Mouse (Mus musculus) spleen, postnatal 4 days (tissue): Measurements from ENCODE around the gene Esrrg.

Experiments used
- DNase-seq, 2 experiments: peaks; one replicate each; pipeline ENCODE4 v3.0.0; 2022; ENCODE audit warnings: low spot score in 2 of 2

Esrrg gene

DNA sequence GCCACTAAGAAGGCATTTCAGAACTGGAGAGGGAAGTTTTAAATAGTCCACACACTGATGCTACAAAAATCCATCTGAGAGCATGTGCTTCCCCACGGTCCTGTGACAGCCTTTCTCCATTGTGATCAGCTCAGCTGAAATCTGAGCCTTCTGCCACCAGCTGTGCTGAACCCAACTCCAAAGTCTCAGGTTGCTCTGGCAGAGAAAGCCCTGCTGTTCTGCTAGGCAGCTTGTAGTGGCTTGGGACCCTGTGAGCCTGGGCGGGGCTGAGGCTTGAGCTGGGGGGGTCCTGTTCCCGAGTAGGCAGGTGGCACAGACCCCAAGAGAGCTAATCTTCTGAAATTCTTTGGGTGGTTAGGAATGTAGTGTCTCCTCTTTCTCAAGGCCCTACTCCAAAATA, 299.3 kb downstream of the Esrrg start:
- no peak for DNase-seq

DNA sequence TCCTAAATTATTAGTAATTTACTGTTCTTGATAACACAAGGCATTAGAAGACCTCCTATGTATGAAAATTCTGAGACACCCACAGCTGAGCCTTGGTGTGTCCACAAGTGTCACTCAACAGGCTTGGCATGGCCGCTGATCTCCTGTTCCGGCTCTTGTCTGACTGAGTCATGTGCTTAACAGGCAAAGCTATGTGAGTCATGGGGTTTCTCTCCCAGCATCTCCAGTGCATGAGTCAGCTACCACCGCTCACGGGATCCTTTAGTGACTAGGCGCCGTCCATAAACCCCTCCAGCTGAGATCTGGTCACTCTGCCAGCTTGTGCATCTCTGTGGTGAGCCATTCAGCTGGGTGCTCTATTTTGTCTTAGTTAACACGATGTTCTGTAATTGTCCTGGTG, 302.1 kb downstream of the Esrrg start:
- DNase-seq = no peak

DNA sequence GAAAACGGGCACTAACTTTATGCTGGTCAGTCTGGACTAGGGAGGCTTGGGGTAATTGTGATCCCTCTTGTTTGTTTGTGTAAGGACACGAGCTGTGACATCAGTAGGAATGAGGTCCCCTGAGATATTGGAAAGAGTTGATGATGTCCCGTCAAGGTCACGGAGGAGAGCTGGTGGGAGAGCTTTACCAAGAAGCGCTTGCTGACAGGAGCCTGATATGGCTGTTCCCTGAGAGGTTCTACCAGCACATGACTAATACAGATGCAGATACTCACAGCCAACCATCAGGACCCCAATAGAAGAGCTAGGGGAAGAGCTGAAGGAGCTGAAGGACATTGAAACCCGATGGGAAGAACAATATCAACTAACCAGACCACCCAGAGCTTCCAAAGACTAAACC, 302.6 kb downstream of the Esrrg start:
- DNase-seq = no peak

DNA sequence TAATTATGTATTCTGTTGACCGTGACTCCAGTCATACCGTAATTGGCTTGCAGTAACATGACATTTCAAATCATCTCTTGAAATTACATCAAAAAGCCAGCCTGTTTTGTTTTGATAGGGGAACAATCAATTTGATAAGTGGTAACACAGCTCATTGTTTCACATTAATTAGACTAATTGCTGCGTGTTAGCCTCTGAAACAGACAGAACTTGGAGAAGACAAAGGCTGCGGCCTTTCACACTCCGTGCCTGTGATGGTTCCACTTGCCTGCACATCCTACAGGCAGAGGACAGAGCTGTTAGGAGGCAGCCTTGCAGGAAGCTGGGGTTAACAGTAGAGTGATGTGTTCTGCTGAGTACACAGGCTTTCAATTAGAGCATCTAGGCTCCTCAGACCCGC, 309.7 kb downstream of the Esrrg start:
- DNase-seq = no peak

DNA sequence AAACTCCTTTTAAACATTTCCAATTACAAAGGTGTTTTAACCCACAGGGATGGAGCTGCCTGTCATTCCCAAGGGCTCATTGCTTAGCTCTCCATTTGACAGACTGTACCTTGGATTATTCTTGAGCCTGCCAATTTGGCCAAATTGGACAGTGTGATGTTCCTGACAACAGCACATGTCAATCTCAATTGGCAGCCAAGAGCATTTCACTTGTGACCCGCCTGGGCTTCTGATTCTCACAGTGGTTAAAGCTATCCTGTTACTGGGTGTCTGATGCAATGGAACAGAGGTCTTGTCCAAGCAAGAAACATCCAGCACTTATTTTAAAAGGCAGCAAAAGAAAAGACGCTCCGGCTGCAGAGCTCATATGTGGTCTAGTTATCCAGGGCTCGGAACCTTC, 310.3 kb downstream of the Esrrg start:
- no peak for DNase-seq

DNA sequence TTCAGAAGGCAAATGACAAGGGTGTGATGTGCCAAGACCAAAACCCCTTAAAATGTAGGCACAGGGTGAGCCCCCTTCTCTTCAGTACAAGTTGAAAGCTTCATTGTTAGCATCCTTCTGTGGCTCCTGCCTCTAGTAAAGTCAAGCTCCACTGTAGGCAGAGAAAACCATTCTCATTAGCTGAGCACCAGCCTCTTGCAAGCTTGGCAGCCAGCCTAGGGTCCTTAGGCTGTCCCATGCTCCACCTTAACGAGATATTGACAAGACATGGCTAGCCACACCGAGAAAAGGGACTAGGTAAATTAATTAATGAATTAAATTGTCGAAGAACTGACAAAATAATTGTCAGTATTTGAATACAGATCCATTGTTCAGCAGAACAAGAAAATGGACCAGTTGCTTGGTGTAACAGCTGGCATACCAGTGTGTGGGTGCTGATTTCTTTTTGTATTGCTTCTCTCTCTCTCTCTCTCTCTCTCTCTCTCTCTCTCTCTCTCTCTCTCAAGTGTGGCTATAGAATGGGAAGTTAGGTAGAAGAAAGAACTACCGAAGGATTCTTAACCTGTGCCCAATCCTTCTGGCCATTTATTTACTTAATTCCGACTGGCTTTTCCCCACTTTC, 311.7 kb downstream of the Esrrg start:
- DNase-seq = no peak

DNA sequence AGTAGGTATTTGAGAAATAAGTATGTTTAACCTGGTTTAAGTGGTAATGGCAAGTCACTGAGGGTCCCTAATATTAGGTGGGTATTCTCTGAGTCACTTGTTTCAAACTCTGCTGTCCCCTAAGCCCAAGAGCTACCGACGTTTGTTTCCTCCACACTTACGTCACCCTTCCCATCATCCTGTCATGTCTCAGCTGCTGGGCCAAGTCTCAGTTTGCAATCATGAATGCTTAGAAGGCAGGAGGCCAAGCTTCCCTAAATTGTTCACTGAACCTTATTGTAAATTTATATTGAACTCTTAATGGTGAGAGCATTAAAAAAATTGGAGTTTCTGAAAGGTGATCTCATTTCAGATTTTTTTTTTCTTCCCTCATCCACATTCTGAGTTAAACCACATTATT, 322.6 kb downstream of the Esrrg start:
- DNase-seq = no peak

DNA sequence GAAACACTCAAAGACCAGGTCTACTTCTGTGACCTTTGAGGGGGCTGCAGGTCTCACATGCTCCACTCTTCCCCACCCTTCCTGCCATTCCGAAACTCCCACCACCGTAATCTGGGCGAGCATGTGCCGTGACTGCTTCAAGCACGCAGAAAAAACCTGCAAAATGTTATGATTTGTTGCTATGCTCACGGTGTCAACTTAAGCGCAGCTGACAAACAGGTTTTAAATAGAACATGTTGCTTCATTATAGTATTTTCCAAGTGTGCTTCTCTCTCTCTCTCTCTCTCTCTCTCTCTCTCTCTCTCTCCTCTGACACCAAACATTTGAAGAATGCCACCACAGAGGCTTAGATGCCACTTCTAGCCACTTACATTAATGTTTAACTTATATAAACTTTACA, 330.1 kb downstream of the Esrrg start:
- DNase-seq = no peak

DNA sequence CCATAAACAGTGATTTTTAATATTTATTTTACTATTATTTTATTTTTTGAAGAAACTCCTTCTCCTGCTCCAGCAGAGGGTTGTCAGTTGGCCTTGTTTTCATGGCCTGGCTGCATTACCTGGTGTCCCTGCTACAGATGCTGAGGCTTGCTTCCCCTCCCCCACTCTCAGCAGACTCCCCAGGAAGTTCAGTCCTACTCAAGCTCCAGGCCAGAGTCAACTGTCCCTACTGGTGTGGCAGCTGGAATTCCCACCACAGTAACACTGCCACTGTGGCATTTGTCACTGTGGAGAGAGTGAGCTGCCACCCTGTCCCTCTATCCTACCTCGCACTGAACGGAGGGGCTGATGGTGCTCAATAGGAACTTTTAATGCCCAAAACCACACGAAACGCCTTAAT, 330.5 kb downstream of the Esrrg start:
- no peak for DNase-seq

DNA sequence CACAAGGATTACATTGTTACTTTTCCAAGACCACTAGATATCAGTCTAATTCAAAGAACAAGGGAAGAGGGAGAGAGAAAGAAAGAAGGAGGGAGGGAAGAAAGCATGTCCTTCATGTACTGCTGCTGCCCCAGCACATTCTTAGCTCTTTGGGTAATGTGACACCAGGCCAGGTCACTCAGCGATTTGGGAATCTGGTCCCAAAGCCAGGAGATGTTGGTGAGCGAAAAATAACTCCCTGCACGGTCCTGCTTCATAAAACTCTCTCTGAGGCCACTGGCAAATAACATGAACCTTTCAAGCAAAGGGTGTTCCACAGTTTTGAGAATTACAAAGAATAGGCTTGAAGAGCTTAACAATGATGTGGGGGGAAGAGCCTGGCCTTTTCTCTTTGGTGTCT, 342.9 kb downstream of the Esrrg start:
- no peak for DNase-seq

DNA sequence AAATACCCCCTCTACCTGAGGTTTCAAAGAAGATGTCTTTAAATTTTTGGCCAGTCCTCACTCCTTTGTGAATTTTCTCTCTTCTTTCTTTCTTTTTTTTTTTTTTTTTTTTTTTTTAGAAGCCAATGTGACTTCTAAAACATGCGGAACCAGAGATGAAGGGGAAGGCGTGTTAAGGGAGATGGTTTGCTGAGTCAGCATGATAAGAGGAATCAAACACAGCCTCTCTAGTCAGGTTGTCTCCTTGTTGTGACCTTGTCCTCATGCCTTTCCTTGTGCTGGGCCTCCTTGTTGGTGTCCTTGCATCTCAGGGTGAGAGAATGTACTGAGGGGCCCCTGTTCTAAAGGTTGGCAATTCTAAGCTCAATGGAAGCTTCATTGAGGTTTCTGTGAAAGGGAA, 348.1 kb downstream of the Esrrg start:
- DNase-seq = no peak

DNA sequence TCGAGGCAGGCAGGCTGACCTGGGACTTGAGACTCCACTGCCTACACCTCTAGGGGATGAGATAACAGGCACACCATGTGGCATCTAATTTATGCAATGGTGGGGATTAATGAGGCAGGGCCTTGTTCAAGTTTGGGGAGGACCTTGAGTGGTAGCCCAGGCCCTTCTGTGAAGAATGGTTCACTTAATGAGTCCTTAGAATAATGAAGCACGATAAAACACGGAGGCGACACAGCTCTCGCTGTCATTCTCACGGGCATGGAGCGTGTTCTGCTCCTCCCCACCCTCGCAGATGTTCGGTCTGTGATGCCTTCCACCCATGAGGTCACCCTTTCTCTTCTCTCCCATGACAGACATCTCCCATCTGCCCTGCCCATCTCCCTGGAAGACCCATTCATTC, 350.6 kb downstream of the Esrrg start:
- no peak for DNase-seq

DNA sequence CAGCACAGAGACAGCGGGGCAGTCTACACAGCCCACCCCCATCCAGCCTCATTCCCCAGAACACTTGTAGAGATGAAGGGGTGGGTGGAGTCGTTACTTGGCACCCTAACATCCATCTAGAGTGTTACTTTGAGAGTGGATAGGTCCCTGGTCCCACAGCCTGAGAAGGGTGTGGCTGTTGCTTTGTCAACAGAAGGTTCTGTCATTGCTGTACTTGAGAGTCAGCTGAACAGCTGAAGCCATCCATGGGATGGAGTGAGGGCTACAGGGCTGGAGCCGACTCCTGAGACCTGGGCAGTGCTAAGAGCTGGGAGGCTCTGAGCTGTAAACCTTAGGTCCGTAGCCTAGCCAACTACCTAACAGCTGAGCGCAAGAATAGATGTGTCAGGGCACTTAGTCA, 352.9 kb downstream of the Esrrg start:
- no peak for DNase-seq

DNA sequence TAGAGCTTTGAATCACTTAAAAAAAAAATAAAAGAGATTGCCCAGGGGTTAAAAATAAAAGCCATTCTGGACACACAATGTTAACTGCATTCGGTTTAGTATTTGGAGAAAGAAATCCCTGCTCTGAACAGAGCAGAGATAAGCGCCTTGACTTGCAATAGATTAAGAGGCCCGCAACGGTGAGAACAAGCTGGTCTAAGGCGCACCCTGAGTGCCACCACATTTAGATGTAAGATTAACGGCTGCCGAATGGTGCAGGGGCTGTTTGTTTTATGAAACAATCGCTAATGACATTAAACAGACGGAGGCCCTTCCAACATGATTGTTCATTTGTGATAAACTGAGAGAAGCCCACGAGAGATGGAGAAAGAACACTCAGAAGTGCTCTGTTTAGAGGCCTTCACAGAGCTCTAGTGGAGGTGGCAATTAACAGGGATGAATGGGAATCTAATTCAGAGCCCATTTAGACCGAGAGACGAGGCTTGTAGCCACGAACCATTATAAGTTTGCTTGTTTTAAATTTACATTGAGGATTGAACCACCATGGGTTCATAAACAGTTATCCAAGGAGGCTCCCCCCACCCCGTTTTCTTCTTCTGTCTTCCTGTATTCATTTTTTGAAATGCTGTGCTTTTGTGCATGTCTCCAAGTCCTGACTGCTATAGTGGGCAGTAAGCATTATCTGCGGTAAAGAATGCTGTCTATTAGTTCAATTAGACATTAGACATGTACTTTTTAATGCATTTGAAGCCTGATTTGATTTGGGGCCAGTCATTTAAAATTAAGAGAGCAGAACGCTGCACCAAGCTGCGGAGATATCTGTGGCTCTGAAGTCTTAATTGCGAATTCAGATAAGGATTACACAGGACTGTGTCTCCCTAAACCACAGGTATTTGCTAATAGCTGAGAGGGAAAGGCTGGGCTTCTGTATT, 356.5 kb downstream of the Esrrg start:
- no peak for DNase-seq

DNA sequence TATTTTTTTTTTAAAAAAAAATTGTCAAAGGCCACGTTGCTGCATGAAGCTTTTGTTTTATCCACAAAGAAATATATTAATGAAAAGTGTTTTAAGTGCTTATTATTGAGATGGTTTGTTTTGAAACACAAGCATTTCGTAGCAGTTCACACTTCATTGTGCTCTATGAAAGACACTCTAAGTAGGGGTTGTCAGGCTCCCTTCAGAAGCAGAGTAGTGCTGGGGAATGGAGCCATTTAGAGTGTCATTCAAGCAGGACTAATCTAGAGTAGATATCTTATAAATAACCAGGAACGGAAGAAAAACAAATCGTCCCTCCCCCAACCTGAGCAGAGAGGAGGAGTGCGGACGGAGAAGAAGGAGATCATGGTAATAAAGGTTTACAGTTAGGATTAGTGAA, 357.3 kb downstream of the Esrrg start:
- DNase-seq = no peak

DNA sequence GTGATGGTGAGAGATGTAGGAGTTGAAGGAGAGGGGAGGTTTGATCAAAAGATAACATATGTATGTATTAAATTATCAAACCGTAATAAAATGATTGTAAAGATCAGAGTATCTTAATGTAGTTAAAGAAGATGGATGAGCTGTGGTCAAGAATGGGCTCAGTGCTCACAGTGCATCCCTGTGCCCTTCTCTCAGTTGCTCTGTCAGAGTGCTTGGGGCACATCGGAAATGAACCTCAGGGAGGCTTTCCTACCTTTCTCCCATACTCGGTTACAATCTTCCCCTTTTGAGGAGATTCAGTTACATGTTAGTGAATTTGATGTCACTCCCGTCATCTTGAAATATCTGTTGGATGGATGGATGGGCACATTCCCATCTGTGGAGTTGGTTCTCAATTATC, 359.8 kb downstream of the Esrrg start:
- no peak for DNase-seq

DNA sequence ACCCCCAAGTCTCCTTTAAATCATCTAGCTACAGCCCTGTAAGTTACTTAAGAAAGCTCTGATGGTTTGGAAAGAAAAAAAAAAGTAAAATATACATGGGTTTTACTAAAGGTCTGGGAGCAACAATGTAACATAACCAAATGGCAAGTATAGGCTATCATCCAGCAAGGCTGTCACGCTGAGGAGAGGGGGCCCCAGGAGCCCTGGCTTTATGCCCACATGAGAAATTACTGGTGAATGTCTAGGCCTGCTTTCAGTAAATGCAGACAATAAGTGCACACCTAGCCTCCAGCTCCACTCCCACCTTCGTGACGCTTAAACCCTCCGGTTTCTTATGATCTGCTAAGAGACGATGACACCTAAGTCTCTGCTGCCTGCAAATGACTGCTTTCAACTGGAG, 360.9 kb downstream of the Esrrg start:
- no peak for DNase-seq

DNA sequence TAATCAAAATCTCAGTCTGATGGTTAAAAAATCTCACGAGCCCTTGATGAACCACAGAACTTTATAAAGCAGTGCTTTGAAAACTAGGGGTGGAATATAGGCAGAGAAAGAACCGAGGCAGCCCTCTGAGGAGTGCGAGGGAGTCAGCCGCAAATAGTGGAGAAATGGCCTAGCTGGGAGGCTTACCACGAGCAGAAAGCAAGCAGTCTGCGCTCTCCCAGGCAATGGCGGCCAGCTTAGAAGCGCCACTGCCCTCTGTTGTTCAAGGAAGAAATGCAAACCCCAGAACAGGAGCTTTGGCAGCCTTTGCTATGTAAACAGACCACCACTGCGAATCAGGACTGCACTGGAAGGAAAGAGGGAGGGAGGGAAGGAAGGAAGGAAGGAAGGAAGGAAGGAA, 365.8 kb downstream of the Esrrg start:
- DNase-seq = no peak

DNA sequence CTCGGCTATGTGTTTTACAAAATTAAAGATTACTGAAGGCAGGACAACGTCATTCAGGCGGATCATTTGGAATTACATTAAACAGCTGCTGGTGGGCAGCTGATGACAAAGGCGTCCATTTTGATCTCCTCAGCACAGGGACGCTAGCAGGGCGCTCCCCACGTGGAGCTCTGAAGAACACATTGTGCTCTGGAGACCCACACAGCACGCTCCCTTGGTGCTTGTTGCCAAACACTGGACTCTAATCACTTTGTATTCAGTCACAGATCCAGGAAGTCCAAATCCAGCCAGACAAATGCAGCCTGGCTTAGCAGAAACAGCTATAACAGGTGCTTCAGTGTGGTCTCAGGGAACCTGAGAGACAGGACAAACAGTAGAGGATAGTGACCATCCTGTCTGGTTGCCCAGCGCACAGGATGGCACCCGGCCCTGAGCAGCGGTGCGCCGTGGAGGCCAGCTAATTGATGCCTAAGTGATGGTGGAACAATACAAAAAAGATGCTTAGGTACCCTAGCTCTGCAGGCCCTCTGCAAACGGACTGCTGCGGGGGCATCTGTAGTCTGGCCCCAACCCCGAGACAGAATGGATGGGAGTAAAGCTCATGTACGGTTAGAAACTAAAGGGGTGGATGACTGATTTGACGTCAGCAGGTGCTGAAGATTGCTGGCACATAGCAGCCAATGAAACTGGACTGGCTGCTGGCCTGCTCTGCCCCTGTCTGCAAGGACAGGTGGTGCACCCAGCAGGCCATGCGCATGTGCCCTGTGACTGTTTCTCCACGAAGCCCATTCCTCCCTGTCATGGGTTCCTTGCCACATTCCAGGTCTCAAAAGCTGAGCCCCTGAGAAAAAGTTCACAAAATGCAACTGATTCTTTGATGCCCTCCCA, 367.1 kb downstream of the Esrrg start:
- no peak for DNase-seq

DNA sequence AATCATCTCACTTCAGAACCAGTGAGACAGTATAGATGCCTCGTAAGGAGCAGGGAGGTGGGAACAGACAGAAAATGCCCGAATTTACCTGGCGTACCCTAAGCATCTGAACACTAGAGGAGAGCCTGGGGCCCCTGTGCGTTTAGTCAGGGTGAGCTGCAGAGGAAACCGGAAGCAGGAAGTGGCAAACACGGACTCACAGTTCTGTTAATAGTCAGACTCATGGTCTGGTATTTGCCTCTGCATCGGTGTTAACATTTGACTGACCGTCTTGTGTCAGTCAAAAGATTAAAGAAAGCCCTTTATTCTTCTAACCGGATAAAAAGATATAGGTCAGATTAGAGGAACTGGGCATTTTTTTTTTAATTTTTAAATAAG, 367.8 kb downstream of the Esrrg start:
- DNase-seq = no peak

DNA sequence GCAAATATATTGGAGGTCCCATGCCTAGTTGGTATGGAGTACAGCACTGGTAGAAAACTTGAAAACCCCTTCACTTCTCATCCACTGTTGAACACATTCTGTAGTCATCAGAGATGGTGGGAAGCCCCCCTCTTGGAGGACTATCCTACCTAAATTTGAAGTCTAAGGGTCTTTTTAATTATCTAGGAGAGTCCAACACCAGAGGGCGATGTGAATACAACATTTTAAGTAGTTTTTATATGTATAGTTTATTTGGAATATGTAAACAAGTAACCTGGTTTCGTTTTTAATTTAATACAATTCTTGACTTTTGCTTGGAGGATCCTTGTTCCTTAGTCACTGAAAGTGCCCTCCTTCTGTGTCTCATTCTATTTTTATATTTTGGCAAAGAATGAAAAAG, 372.4 kb downstream of the Esrrg start:
- DNase-seq = no peak

DNA sequence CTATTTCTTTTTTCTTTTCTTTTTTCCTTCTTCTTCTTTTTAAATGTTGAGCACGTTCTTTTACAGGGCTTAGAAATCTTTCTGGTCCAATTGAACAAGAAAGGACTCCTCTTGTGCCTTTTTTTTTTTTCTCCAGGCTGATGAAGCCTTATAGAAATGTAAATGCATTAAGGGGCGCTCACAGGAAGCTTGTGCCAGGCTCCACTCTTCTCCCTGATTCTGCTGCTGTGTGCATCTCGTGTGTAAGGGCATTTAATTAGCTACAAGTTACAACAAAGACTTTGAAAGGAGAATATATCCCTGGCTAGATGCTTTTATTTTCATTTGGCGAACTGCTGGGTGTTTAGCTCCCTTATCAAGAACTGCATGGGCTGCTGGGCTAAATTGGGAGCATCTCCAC, 374.6 kb downstream of the Esrrg start:
- DNase-seq = no peak

DNA sequence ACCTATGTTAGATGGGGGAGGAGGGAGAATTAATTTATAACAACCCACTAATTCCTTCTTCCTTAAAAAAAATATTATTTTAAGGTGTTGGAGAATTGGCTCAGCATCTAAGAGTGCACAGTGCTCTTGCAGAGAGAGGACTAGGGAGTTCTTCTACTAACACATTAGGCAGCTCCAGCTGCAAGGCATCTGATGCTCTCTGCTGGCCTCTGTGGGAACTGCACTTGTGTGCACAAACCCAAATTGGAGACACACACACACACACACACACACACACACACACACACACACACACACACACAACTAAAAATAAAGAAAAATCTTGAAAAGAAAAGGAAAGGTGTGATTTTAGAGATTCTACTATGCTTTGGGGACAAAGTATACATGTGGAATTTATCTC, 381.6 kb downstream of the Esrrg start:
- DNase-seq = no peak
